Mouse (Mus musculus) B cell, adult 2 months (primary cell): ENCODE data around the gene Dkk3.
"Not testable (repeated sequence)": the region's sequence is repeated elsewhere in the genome, so short reads cannot be mapped to it uniquely, and the experiment has no call there.

Experiments
- DNase-seq, 2 experiments: peaks; one replicate each; pipeline ENCODE4 v3.0.0; 2022

Dkk3 gene

DNA sequence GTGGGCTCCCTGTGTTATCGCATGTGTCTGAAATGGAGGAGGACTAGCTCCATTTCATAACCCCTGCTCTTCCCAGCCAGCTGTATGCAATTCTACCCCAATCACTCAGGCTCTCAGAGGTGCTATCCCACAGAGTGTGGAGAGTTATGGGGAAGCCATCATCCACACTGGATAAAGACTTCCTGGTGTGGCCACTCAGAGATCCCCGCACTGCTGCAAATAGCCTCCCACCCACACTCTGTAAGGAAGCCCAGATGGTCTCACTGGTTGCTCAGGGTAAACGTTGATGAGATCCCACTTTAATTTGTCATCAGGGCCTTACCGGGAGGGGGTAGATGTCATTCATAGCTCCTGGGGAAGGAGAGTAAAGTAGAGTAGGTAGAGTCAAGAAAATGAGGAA, 6.7 kb upstream of the Dkk3 start:
- no peak for DNase-seq

DNA sequence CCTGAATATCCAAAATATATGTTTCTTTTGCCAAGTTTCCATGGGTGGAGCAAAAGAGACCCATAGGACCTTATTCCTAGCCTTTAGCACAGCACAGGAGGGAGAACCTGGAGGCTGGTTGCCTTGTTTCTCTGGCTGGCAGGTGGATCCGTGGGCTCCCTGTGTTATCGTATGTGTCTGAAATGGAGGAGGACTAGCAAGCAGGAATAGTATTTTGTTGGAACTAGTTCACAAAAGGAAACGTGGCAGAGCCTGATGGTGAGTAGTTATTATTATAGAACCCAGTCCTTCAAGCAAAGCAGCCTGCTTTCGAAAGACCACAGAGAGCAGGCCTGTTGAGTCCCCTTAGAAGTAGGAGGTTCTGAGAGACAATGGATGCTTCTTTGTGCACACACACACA, 6.2 kb upstream of the Dkk3 start:
- DNase-seq = not testable (repeated sequence)

DNA sequence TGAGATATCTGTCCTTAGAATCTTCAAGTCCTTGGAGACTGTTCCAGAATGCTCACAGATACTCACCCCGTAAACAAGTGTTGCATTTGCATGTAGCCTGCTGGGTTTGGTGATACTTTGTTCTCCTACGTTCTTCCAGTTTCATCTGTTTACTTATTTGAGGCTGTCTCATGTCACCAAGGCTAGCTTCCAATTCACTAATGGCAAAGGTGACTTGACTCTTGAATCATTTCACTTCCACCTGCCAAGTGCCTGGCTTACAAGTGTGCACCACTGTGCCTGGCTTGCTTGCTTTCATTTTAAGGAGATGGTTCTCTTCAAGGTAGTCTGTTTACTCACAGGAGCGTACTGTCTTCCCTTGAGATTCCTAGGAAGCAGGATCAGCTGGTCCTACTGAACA, 5.6 kb upstream of the Dkk3 start:
- DNase-seq = no peak

DNA sequence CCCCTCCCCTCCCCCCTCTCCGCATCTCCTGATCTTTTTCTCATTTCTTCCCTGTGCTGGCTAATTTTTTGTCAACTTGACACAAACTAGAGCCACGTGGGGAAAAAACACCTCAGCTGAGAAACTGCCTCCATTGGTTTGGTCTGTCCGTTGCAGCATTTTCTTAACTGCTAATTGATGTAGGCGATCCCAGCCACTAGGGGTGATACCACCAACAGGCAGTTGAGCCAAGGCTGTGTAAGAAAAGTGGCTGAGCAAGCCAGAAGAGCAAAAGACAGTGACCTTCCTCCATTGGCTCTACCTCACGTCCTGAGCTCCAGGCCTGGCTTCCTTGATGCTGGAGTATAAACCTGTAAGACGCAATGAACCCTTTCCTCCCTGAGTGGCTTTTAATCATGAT, 978 bp upstream of the Dkk3 start:
- DNase-seq = no peak

DNA sequence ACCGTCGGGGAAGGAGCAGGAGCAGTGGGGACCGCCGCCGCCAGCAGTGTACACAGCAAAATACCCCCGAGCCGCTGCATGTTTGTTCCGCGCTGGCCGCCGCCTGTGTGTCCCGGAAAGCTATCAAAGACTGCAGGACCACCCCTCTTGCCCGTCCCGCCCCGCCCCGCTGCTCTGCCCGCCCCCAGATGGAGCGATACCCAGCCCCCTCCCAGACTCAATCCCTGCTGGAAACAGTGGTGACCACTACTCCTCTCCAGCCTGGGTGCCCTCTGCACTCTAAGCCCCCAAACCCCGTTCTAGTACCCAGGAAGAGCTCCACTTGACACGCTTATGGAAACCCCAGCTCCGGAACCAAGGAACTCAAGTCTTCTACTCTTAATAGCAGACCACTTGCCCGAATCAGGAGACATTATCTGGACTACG, 528 bp downstream of the Dkk3 start:
- no peak for DNase-seq

DNA sequence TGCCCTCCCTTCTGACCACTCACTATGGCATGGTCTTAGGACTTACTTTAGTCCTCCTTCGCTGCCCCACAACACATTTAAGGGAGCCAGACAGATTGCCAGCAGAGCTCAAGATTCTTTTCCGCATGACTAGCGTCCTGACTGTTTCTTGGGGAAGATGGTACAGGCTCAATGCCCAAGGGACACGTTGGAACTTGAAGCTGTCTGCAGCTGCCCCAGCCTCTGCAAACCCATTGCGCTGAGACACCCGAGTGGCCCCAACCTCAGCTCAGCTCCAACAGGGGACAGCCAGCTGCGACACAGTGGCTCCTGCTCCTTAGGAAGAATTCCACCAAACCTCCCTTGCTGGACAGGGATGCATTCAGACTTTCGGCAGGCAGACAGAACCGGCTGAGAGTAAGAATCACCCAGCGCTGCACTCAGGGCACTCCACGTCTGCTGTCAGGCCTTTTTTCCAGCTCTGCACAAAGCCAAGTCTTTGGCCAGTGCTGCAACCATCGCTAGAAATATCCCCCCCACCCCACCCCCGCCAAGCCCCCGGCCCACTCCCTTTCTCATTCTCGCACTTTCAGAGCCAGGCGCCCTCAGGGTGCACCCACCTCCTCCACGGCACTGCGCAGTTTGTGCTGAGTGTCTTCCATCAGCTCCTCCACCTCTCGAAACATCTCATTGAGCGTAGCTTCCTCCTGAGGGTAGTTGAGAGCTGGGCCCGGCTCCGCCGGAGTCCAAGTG, 1.1 kb downstream of the Dkk3 start:
- no peak for DNase-seq

DNA sequence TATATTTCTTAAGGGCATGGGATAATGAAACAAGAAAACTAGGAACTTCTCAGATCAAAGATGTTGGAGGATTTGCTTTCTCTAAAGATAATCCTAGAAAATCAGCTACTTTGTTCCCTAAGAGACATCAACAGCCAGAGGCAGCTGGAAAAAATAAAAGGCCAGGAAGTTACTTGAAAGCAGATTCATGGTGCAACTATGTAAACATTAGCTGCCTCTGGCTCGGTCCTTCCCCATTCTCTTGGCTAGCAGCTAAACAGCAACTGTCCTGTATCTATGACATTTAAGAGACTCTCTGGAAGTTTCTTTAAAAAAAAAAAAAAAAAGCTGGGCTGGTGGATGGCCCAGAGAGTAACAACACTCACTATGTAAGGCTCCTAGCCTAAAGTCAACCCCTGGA, 3.7 kb downstream of the Dkk3 start:
- no peak for DNase-seq

GRCm38 (mm10) chr7:112154445-112154844, 4.4 kb downstream of the Dkk3 start:
- no peak for DNase-seq

DNA sequence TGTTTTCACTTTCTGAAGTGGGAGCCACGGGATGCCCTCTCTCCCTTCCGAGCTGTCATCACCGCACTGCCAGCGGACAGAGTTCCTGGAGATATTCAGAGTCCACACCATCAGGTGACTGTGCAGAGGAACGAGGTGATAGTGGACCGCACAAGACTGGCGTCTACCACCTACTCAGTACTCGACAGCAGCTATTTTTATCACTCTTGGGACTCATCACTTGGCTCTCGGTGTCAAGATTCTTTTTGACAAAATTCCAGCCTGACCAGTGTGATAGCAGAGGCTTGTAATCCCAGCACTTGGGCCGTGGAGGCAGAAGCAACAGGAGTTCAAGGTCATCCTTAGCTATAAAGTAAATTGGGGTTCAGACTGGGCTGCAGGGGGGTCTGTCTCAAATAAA, 9.7 kb downstream of the Dkk3 start:
- DNase-seq = no peak

GRCm38 (mm10) chr7:112147979-112148378, 10.9 kb downstream of the Dkk3 start:
- no peak for DNase-seq

- no peak for DNase-seq
Measured at GRCm38 (mm10) chr7:112144646-112145179, 14.1 kb downstream of the Dkk3 start.

DNA sequence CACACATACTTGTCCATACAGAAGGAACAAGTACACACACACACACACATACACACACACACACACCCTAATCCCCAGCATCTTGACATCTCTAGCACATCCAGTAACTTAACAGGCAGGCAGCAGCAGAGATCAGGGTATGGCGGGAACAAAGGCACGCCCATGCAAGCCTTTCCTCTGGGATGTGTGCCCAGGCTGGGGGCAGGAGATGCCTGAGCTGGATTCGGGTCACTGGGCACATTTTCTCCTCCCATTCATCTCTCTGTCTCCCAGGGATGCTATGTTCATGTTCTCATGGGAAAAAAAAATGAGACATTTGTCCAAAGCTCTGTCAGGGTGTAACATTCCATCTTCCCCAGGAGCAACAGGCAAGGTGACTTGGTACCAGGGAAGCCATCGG, 14.9 kb downstream of the Dkk3 start:
- DNase-seq = no peak

DNA sequence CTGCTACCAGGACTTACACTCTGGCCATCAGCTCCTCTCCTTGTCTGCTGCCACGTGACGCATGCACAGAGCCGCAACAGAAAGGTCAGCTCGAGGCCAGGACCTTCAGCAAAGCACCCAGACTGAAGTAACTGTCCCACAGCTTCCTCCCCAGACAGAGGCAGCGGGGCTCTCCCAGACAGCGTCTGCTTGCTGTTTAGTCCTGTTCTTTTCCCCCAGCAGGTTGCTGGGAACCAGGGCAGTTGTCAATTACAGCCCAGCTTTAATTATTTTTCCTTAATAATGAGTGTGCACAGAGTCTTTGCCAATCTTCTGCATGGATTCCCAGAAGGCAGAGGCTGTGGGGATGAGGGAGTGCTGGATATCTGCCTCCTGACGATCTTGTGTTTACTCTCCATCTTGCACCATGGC, 15.8 kb downstream of the Dkk3 start:
- no peak for DNase-seq

DNA sequence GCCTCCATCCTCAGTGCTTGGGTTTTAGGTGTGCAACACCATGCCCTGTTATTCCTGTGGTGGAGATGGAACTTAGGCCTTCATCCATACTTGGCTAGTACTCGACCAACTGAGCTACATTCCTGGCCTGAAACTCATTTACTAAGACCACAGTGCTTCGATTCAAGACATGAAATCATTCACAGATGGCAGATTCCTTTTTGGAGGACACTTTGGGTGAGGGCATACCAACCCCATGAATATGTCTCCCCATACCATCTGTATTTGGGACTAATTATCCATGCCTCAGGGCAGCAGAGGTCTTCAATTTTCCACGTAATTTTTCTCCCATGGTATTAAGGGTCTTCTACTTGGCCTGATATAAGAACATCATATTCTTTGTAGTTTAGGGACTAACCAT, 16.2 kb downstream of the Dkk3 start:
- no peak for DNase-seq

GRCm38 (mm10) chr7:112140725-112141124, 18.1 kb downstream of the Dkk3 start:
- no peak for DNase-seq

DNA sequence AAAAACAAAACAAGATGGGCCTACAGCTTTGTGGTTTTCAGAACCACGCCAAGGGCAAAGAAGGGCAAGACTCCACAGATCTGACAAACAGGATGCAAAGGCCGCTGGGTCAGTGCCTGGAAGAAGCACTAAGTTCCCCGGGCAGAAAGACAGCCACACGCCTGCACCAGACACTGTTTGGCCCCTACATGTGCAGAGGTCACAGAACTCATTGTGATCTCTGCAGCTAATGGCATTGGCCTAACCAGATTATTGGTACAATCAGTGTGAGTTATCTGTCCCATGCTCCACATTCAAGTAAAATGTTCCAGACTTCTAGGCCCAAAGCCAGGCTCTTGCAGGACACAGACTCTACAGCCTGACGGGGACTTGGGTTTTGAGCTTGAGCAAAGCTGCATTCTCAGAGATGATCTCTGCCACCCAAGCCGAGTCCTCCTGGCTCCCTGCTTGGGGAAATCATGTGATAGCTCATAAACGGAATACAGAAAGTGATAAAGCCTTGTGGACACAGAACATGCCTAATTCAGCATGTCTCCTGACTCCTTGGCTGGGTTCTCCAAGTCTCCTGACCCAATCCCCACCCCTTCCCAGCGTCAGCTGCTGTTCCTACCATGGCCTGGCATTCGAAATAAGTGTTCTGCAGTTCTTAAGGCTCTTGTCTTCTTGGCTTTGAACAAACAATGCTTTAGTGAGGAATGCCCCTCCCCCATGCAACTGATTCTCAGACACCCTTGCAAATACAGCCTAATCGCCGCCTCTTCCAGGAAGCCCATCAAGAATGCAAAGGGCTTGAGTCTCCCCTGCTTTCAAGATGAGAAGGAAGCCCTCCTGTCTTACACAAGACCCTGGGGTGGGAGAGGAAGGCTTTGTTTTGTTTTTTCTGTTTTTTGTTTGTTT, 20.1 kb downstream of the Dkk3 start:
- no peak for DNase-seq

DNA sequence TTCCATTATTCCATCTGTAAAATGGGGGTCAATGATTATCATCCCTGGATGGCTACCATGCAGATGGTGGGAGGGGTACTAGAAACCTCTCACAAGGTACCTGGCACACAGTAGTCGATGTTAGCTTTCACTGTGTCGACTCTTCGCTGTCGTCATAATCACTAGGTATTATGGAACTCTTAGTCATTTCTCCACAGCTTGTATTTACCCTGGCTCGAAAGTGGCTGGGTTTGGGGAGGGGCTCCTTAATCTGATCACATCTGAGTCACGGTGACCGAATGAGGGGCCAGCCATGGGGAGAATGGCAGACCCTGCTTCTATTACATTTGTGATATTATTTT, 20.7 kb downstream of the Dkk3 start:
- DNase-seq = no peak

- no peak for DNase-seq
Measured at GRCm38 (mm10) chr7:112136537-112136936, 22.3 kb downstream of the Dkk3 start.

GRCm38 (mm10) chr7:112135161-112135560, 23.7 kb downstream of the Dkk3 start:
- no peak for DNase-seq

DNA sequence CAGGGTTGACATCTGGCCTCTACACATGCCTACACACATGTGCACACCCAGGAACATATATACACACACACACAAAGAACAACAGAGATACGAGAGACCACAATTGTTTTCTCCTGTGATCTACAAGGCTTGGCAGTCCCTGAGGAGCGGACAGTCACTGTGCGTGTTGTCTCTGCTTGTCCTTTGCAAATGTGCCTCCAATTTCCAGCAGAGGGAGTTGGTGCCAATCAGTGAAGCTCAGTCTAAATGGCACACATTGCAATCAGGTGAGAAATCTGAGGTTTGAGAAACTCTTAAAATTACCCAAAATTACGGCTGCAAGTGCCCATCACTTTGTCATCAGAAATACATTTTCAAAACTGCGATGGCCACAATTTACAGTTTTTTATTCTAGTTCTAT, 25.6 kb downstream of the Dkk3 start:
- DNase-seq = no peak

DNA sequence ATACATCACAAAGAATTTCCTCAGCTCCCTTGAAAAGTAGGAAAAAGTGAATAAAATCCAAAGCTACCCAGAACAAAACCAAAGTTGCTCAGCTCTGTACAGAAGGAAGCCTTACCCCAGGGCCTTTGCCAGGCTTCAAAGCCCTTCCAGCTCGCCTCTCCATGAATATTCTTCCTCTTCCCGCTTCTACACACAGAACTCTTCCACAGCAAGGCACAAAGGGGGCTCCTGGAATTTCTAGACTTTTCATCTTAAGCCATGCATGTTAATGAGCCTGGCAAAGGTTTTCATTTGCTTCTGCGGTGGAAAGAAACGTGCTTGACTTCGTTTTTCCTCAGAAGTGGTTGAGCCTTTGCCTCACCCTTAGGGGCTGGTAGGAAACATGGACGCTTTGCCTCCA, 26.9 kb downstream of the Dkk3 start:
- no peak for DNase-seq

DNA sequence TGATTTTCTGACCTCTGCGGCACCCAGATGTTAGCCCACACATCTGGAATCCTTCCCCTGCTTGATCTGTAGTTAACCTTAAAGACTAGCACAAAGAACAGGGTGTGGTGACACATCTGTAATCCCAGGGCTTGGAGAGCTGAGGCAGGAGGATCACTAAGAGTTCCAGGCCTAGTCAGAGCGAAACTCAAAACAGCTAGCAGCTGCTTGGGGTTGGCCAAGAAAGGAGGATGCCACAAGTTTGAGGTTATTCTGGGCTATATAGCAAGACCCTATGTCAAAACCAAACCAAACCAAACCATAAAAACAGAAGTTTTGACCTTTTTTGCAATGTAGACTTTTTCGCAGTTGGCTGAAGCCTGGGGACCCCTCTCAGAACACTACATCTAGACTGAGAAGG, 28.2 kb downstream of the Dkk3 start:
- DNase-seq = no peak

- DNase-seq = no peak
Measured at GRCm38 (mm10) chr7:112129851-112130250, 29.0 kb downstream of the Dkk3 start.

DNA sequence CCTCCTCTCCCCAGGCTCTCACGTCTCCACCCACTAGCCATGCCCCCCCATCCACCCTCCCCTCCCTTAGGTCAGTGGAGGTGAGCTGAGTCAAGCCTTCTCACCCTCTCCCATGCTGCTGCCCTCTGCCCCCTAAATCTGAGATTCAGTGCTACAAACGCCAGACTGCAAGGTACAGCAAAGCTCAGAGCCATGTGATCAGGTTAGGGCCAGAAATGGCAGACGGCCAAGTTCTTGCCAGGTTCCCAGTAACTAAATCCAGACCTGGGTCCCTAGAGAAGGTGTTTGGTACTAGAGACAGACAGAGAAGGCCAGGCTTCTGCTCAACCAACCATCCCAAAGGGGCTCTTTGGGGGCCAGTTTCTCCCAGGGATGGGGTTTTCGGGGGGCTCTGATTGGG, 30.0 kb downstream of the Dkk3 start:
- DNase-seq = no peak
